Mouse (Mus musculus): ENCODE results near the gene Npb. TPM values are rescaled to one million over a fixed set of nuclear protein-coding genes. Genes with fewer than 3 reads are reported as not detected.

The Npb gene
- 0.92 TPM for polyA plus RNA-seq (2017; shearing (Covaris generic))

DNA sequence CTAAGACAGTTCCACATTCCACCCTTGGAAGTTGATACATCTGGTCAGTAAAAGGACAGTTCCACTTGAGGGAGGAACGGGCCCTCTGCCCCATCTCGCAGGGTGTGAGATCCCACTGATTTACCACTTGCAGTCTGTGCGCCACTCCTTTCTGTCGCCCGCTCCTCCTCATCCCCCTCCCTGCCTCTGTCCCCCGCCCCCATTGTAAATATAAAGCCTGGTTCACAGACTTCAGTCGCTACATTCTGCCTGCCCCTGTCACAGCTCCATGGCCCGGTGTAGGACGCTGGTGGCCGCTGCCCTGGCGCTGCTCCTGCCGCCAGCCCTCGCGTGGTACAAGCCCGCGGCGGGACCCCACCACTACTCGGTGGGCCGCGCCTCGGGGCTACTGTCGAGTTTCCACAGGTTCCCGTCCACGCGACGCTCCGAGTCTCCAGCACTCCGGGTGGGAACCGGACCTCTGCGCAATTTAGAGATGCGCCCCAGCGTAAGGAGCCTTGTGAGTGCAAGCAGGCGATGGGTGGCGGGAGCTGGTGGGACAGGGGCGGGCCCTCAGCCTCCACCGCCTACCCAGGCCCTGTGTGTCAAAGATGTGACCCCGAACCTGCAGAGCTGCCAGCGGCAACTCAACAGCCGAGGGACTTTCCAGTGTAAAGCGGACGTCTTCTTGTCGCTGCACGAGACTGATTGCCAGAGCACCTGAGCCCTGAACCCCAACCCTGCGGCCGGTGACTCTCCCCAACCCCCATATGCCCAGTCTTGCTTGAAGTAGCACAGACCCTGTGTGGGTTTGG, at the start of gene Npb:
TSS of gene Npb (plus strand) at position 237 of the 794 bp plus-strand sequence.

DNA sequence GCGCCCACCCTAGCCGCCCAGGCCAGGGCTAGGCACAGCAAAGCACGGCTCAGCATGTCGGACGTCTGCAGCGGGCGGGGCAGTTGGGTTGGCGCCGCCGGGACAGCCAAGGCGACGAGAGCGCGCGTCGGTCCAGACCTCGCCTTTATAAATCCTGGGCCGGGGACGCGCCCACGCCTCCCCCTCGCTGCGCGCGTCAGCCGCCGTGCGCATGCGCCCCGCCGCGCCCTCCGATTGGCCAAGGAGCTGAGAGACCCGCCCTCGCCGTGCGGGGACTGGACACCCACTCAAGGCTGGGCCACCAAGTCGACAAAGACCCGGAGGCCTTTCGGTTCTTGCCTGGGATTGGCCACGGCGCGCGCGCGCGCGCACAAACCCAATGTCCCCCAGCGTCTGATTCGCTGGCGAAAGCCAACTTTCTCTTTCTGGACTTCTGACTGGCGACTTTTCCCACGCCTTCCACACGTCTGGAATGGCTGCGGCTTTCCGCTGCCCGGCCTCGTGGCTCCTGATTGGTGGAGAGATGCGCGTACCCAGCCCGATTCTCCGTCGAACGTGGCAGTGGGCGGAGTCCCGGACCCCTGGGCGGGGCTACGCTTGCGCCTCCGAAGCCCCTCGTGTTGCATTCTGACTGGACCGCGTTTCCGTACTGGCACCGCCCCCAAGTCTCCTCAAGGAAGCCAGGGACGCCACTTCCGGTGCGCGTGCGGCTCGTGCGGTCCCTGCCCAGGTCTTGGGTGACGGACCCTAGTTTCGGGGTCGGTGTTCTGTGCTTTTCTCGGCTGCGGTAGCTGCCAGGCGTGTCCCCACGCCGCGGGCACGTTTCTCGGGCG, 35.3 kb upstream of the Npb start, which contains the start of gene P4hb:
TSS of gene P4hb (minus strand) at position 502 of the 833 bp plus-strand sequence.

DNA sequence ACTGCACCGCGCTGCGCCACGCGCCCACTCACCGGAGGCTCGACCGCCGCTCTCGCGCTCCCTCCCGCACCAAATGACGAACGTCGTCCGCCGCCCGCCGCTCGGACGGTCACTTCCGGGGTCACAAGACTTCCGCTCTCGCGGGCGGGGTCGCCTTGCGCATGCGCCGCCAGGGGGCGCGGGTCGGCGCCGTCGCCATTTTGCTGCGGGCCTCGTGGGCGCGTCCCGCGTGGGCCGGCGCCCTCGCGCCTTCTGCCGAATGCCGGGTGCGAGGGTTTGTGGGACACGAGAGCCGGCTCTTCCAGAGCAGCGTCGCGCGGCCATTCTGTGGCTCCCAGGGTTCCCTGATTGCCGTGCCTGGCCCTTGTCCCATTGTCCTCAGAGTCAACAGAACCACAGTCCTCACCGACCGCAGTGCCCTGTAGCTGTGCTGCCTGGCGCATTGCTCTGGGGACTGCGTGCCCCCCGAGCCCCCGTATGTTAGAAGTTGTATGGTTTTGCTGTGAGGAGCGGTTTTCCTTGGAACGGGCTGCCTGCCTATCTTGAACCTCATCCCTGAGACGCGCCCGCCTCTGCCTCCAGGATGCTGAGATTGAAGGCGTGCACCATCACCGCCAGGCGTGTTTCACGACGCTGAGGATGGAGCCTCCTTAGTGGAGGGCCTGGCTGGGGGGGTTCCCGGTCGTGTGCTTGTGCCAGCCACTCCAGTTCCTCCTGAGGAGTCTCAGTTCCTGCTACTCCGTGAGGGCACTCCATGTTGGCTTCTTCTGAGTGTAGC, 26.6 kb upstream of the Npb start, which contains the start of gene Arhgdia:
TSS of gene Arhgdia (minus strand) at position 135 of the 778 bp plus-strand sequence.

GRCm38 (mm10) chr11:120598283-120598989, 9.8 kb upstream of the Npb start, which contains the start of the genes Alyref and Anapc11:
Gene Alyref (minus strand): TSS chr11:120598365.
Gene Anapc11 (plus strand): TSS chr11:120598421.

GRCm38 (mm10) chr11:120617519-120618112, 9.3 kb downstream of the Npb start, which contains the start of gene Pcyt2:
Gene Pcyt2 (minus strand): TSS chr11:120617936.

DNA sequence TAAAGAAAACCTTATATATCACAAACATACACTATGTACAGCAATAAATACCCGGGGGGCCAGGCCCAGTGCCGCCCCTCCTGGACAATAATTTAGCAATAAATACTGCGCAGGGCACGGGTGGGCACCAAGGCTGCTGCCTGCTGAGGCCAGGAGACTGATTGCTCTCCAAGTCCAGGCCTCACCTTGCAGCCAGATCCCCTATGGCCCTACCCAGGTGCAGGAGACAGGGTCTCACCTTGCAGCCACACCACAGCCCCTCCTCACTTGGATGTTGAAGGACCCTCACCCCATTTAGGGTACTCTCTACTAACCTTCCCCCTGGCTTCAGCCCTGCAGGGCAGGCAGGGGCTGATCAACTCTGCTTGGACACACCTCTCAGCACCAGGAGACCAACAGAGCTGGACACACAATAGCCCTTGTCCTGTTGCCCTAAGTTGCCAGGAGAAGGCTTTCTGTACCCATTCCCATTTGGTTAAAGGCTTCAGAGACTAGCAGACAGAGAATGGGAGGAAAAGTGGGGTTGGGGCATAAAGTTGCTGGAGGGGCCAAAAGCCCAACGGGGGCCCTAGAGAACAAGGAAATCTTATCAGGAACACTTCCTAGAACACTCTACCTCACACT, 17.0 kb downstream of the Npb start, which contains the start of gene Sirt7:
TSS of gene Sirt7 (minus strand) at position 89 of the 624 bp plus-strand sequence.

DNA sequence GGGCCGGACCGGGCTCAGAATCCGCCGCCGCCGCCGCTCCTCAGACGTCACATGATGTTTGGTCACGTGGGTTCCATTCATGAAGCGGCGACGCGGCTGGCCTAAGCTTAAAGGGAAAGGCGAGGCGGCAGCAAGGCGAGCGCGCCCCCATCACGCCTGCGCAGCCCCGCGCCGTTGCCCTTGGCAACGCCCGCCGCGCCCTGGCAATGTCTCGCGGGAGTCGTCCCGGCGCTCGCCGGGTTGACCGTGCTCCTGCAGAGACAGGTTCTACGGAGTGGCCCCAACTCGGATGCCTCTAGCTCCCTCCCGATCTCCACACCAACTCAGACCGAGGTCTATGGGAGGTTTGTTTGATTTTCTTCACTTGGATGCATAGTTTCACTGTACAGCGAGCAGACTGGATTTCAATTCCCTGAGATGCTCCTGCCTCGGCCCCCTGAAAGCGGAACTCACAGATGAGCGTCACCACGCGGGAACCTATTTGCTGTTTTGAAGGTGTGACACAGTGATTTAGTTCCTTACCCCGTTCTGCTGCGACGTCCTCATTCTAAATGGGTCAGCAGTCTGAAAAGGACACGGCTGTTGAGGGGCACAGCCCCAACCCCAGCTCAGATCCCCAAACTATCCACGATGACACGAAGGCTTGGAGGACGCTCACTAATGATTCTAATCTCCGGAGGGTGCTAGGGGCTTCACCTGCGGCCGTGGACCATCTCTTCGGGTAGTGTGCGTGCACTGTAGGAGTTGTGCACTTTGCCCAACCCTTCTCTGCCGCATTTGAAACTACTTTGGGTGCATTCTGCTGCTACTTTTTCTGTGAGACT, 25.5 kb downstream of the Npb start, which contains the start of gene Mafg:
TSS of gene Mafg (minus strand) at position 81 of the 824 bp plus-strand sequence.

DNA sequence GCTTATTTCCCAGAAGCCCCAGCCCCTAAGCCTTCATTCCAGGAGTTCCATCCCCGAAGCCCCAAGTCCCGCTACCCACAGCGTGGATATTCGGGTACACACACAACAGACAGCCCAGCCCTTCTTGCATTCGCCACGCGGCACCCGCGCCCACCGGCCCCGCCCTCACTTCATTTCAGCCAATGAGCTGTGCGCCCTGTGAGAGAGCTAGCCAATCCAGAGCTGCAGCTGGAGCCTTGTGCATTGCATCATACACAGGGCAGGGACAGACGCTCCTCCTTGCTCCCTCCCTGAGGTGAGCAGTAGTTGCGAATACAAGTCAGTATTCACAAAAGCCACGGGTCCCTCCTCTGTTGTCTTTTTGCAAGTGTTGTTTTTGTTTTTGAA, 35.3 kb downstream of the Npb start, which contains the start of gene Pycr1:
TSS of gene Pycr1 (minus strand) at position 169 of the 387 bp plus-strand sequence.

DNA sequence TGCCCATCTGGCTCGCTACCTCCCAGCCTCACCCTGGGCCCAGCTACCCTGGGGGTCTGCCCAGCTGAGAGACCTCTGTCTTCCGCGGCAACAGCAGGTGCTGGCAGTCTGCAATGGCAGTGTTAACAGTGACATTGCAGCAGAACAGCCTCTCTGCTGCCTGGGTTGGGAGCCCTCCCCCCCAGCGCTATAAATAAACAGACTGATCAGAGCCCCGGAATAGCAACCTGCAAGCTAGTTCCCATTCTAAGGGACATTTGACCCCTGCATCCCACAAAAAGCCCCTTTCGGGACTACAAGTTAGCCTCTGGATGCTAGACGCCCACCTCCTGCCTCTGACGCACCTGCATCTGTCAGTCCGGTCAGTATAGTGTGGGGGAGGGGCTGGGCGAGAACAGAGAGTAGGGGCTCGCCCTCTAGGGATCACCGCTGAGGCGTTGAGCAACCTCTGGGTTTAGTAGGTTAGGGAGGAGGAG, 39.8 kb downstream of the Npb start, which contains the start of gene Myadml2:
TSS of gene Myadml2 (minus strand) at position 158 of the 476 bp plus-strand sequence.

Other genes starting within 250 kb of the Npb start
- gene Fscn2, start 246.9 kb upstream of the Npb start, polyA plus RNA-seq (2017; shearing (Covaris generic)): 0.16 TPM
- gene Faap100, start 229.7 kb upstream of the Npb start, polyA plus RNA-seq (2017; shearing (Covaris generic)): 29.3 TPM
- 7.2 TPM for gene Nploc4, start 170.8 kb upstream of the Npb start, polyA plus RNA-seq (2017; shearing (Covaris generic))
- gene Tspan10, start 165.8 kb upstream of the Npb start, polyA plus RNA-seq (2017; shearing (Covaris generic)): not detected
- 0.30 TPM for gene Pde6g, start 155.0 kb upstream of the Npb start, polyA plus RNA-seq (2017; shearing (Covaris generic))
- 5.6 TPM for gene Oxld1, start 150.4 kb upstream of the Npb start, polyA plus RNA-seq (2017; shearing (Covaris generic))
- gene Ccdc137, start 150.4 kb upstream of the Npb start, polyA plus RNA-seq (2017; shearing (Covaris generic)): 50.8 TPM
- 42.3 TPM for gene Arl16, start 140.9 kb upstream of the Npb start, polyA plus RNA-seq (2017; shearing (Covaris generic))
- 84.8 TPM for gene Mrpl12, start 123.9 kb upstream of the Npb start, polyA plus RNA-seq (2017; shearing (Covaris generic))
- gene Slc25a10, start 116.6 kb upstream of the Npb start, polyA plus RNA-seq (2017; shearing (Covaris generic)): 12.9 TPM
- not detected for gene Gcgr, start 77.8 kb upstream of the Npb start, polyA plus RNA-seq (2017; shearing (Covaris generic))
- 95.6 TPM for gene Mcrip1, start 58.8 kb upstream of the Npb start, polyA plus RNA-seq (2017; shearing (Covaris generic))
- gene Ppp1r27, start 57.3 kb upstream of the Npb start, polyA plus RNA-seq (2017; shearing (Covaris generic)): not detected
- gene P4hb, start 35.2 kb upstream of the Npb start, polyA plus RNA-seq (2017; shearing (Covaris generic)): 224 TPM
- gene Arhgdia, start 26.9 kb upstream of the Npb start, polyA plus RNA-seq (2017; shearing (Covaris generic)): 899 TPM
- 3.4 TPM for gene Alyref, start 10.1 kb upstream of the Npb start, polyA plus RNA-seq (2017; shearing (Covaris generic))
- gene Anapc11, start 10.1 kb upstream of the Npb start, polyA plus RNA-seq (2017; shearing (Covaris generic)): 147 TPM
- 206 TPM for gene Pcyt2, start 9.5 kb downstream of the Npb start, polyA plus RNA-seq (2017; shearing (Covaris generic))
- gene Sirt7, start 16.8 kb downstream of the Npb start, polyA plus RNA-seq (2017; shearing (Covaris generic)): 128 TPM
- gene Mafg, start 25.1 kb downstream of the Npb start, polyA plus RNA-seq (2017; shearing (Covaris generic)): 8.0 TPM
- 0.72 TPM for gene Pycr1, start 35.3 kb downstream of the Npb start, polyA plus RNA-seq (2017; shearing (Covaris generic))
- 0.40 TPM for gene Myadml2, start 39.7 kb downstream of the Npb start, polyA plus RNA-seq (2017; shearing (Covaris generic))
- gene Notum, start 52.7 kb downstream of the Npb start, polyA plus RNA-seq (2017; shearing (Covaris generic)): not detected
- gene Aspscr1, start 64.5 kb downstream of the Npb start, polyA plus RNA-seq (2017; shearing (Covaris generic)): 104 TPM
- 146 TPM for gene Cenpx, start 105.3 kb downstream of the Npb start, polyA plus RNA-seq (2017; shearing (Covaris generic))
- gene Lrrc45, start 105.4 kb downstream of the Npb start, polyA plus RNA-seq (2017; shearing (Covaris generic)): 75.0 TPM
- 0.63 TPM for gene Rac3, start 113.0 kb downstream of the Npb start, polyA plus RNA-seq (2017; shearing (Covaris generic))
- 26.8 TPM for gene Dcxr, start 118.8 kb downstream of the Npb start, polyA plus RNA-seq (2017; shearing (Covaris generic))
- not detected for gene Cbr2, start 123.6 kb downstream of the Npb start, polyA plus RNA-seq (2017; shearing (Covaris generic))
- 10.3 TPM for gene Hmga1b, start 154.3 kb downstream of the Npb start, polyA plus RNA-seq (2017; shearing (Covaris generic))
- gene Rfng, start 175.7 kb downstream of the Npb start, polyA plus RNA-seq (2017; shearing (Covaris generic)): 1.8 TPM
- 183 TPM for gene Gps1, start 175.8 kb downstream of the Npb start, polyA plus RNA-seq (2017; shearing (Covaris generic))
- 50.4 TPM for gene Dus1l, start 187.9 kb downstream of the Npb start, polyA plus RNA-seq (2017; shearing (Covaris generic))
- gene Fasn, start 216.1 kb downstream of the Npb start, polyA plus RNA-seq (2017; shearing (Covaris generic)): 50.9 TPM